Comparison of ENCODE assay signal across 7 mouse cellular contexts in the genomic region with DNA sequence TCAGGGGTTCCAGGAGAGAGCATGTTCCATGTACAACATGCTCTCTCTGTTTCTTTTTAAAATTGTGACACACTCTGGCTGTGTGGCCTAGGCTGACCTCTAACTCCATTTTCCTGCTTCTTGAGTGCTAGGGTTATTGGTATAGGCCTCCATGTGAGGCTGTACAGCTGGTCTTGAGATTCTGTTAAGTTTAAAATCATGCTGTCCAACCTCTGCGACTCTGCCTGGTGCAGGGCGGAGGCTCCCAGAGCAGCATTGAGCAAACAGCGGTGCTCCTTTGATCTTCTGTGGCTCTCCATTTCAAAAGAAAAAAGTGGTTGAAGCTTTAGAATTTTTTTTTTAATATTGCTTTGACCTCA.
A peak's percentile ranks its signal among the peaks of the same experiment; 100 is the strongest.
DNase-seq lines count a peak whose midpoint lies in the region; ATAC-seq and TF ChIP-seq lines count a peak whose summit lies in the region.

No protein-coding gene starts in this region.

- no peaks in the 10 kb centered on the region for H3K27me3 ChIP-seq in neural tube, embryonic 13.5 days
- H3K27me3 ChIP-seq in limb, embryonic 10.5 days (ENCODE audit: low read depth, poor library complexity, severe bottlenecking): no peaks in the 10 kb centered on the region
- no peaks in the 10 kb centered on the region for H3K27me3 ChIP-seq in small intestine, adult 2 months (ENCODE audit: control insufficient read depth, insufficient read depth, low read length)

- H3K36me3 ChIP-seq in neural tube, embryonic 13.5 days: no peaks in the 10 kb centered on the region
- H3K36me3 ChIP-seq in limb, embryonic 10.5 days: peaks cover 16% of the 10 kb centered on the region
- H3K36me3 ChIP-seq in small intestine, adult 2 months (ENCODE audit: control insufficient read depth, insufficient read depth, low read length): peaks cover 4% of the 10 kb centered on the region

- peak overlapping the region; percentile 10; the same call in 1 of the 2 replicates for H3K4me2 ChIP-seq in neural tube, embryonic 13.5 days

- peaks cover 73% of the 10 kb centered on the region for H3K4me1 ChIP-seq in neural tube, embryonic 13.5 days (replicated peaks)
- peaks cover 34% of the 10 kb centered on the region for H3K4me1 ChIP-seq in embryonic fibroblast, embryonic 13.5 days (ENCODE audit: control insufficient read depth, insufficient read depth, low read length)
- H3K4me1 ChIP-seq in limb, embryonic 10.5 days: peaks cover 47% of the 10 kb centered on the region
- peaks cover 40% of the 10 kb centered on the region for H3K4me1 ChIP-seq in small intestine, adult 2 months (ENCODE audit: control insufficient read depth, insufficient read depth, insufficient read length, low read length)

- H3K9me3 ChIP-seq in neural tube, embryonic 13.5 days: no peaks in the 10 kb centered on the region
- no peaks in the 10 kb centered on the region for H3K9me3 ChIP-seq in limb, embryonic 10.5 days (replicated peaks)

- no peak overlapping the region for H3K4me3 ChIP-seq in neural tube, embryonic 13.5 days
- H3K4me3 ChIP-seq in embryonic fibroblast, embryonic 13.5 days (ENCODE audit: insufficient read depth, low read length): no peak overlapping the region
- no peak overlapping the region for H3K4me3 ChIP-seq in limb, embryonic 10.5 days
- H3K4me3 ChIP-seq in small intestine, adult 2 months (ENCODE audit: low read depth, low read length): 0 out of 2 replicates have a peak overlapping the region, but pooled peaks have one; percentile 0

- no peak; the same call in 1 of the 2 replicates for ATAC-seq in neural tube, embryonic 13.5 days (ENCODE audit: low read depth)

- peak overlapping the region; percentile 72 for H3K27ac ChIP-seq in neural tube, embryonic 13.5 days (replicated peaks)
- peak overlapping the region; percentile 99 for H3K27ac ChIP-seq in embryonic fibroblast, embryonic 13.5 days (ENCODE audit: insufficient read depth, low read length)
- H3K27ac ChIP-seq in limb, embryonic 10.5 days: peak overlapping the region; percentile 66
- H3K27ac ChIP-seq in small intestine, adult 2 months (ENCODE audit: insufficient read depth, low read depth, low read length): peak overlapping the region; percentile 95

- no peak for TF ChIP-seq POLR2A in embryonic fibroblast, embryonic 13.5 days (IDR thresholded peaks at IDR 0.05; ENCODE audit: low read depth, low read length)
- no peak for TF ChIP-seq POLR2A in small intestine, adult 2 months (IDR thresholded peaks at IDR 0.05; ENCODE audit: low read depth, low read length)

- WGBS in neural tube, embryonic 13.5 days: 52% methylated on average over 3 of the region's 3 CpGs
- 51% methylated on average over 3 of the region's 3 CpGs for WGBS in limb, embryonic 10.5 days
- WGBS in small intestine, adult 2 months: 17% methylated on average over 3 of the region's 3 CpGs

- TF ChIP-seq CTCF in embryonic fibroblast, embryonic 13.5 days (IDR thresholded peaks at IDR 0.05; ENCODE audit: borderline replicate concordance, insufficient read depth, low read length): no peak
- no peak for TF ChIP-seq CTCF in small intestine, adult 2 months (IDR thresholded peaks at IDR 0.05; ENCODE audit: extremely low read depth, insufficient read length, insufficient replicate concordance, low read depth, low read length)

- DNase-seq in neural tube, embryonic 10.5 days (ENCODE audit: extremely low spot score, low spot score): no peak
- no peak for DNase-seq in limb, embryonic 10.5 days (ENCODE audit: low spot score)
- no peak for DNase-seq in frontal cortex, postnatal 10 days (ENCODE audit: low spot score in 2 of 2)
- DNase-seq in cerebellum, adult 11 months: no peak

- H3K9ac ChIP-seq in neural tube, embryonic 13.5 days: peak overlapping the region; percentile 48
